Mouse (Mus musculus) ES-Bruce4 (cell line): ENCODE data around the gene D430042O09Rik. TPM values are rescaled to one million over a fixed set of nuclear protein-coding genes. Genes with fewer than 3 reads are reported as not detected.

Source experiments
- H3K27ac ChIP-seq: 2 replicates; pipeline ENCODE4 v1.5.1; 2012; ENCODE audit warnings: low read length, inconsistent platforms; ENCODE audit not compliant: insufficient read depth
- H3K27me3 ChIP-seq: 2 replicates; pipeline ENCODE4 v1.6.1; 2012; ENCODE audit warnings: mild to moderate bottlenecking, low read length, inconsistent platforms; ENCODE audit not compliant: control insufficient read depth, poor library complexity, insufficient read depth, severe bottlenecking
- H3K36me3 ChIP-seq: 2 replicates; pipeline ENCODE4 v1.6.1; 2012; ENCODE audit warnings: inconsistent platforms, mild to moderate bottlenecking, low read length, moderate library complexity; ENCODE audit not compliant: control insufficient read depth, poor library complexity, insufficient read depth, severe bottlenecking
- H3K4me1 ChIP-seq: one replicate; pipeline ENCODE4 v1.8.1; 2011; ENCODE audit warnings: low read length; ENCODE audit not compliant: control insufficient read depth, insufficient read depth
- H3K4me3 ChIP-seq: 2 replicates; pipeline ENCODE4 v1.5.1; 2011; ENCODE audit warnings: low read depth, mild to moderate bottlenecking, low read length
- H3K9ac ChIP-seq: 2 replicates; pipeline ENCODE4 v1.6.1; 2012; ENCODE audit warnings: low read depth, mild to moderate bottlenecking, inconsistent platforms; ENCODE audit not compliant: poor library complexity, severe bottlenecking
- H3K9me3 ChIP-seq: replicated peaks from 2 replicates; pipeline ENCODE4 v1.6.1; 2012; ENCODE audit warnings: mild to moderate bottlenecking, low read length, inconsistent platforms; ENCODE audit not compliant: control insufficient read depth, poor library complexity, insufficient read depth, severe bottlenecking
- CTCF ChIP-seq: IDR thresholded peaks from one replicate; pipeline ENCODE4 v1.8.1; 2011; ENCODE audit warnings: low read depth, low read length
- EP300 ChIP-seq: IDR thresholded peaks from 2 replicates; pipeline ENCODE4 v1.6.1; 2011; ENCODE audit warnings: low read depth, low read length; ENCODE audit not compliant: insufficient read depth
- POLR2A ChIP-seq: IDR thresholded peaks from one replicate; pipeline ENCODE4 v1.8.1; 2011; ENCODE audit warnings: low read length; ENCODE audit not compliant: insufficient read depth
- polyA plus RNA-seq: library from polyadenylated mRNA; stranded (reverse); fragments of >200 nt; gene quantifications from 2 replicates; pipeline ENCODE4 v1.2.4, GENCODE M21; 2011; ENCODE audit warnings: low read depth; ENCODE audit not compliant: missing spikeins, insufficient read depth, insufficient read length

The D430042O09Rik gene
- polyA plus RNA-seq, 1 experiment: 17.6 TPM

DNA sequence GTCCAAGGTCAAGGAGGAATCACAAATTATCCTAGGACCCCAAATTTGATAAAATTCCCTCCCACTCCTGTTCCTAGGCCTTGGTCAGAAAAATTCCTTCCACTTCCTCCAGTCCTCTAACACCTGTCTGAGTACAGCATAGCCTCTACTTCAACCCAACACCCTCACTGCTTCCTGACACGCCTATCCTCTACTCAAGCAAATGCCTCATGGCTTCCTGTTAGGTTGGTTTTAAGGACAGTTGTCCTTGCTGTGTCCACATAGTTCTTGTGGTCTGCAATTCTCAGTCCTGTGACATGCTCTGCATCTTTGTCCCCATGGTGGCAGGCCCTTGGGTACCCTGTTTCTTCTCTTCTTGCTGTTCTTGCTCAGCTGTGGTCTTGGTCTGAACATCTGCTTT lies 37.1 kb downstream of the D430042O09Rik start:
- H3K4me3 ChIP-seq: no peak overlapping the region
- H3K36me3 ChIP-seq: no peaks in the 10 kb centered on the region
- H3K4me1 ChIP-seq: peaks cover 2% of the 10 kb centered on the region
- H3K27me3 ChIP-seq: no peaks in the 10 kb centered on the region
- H3K9ac ChIP-seq: no peak overlapping the region
- TF ChIP-seq POLR2A (no peak), CTCF (no peak), EP300 (no peak)
- H3K27ac ChIP-seq: no peak overlapping the region
- H3K9me3 ChIP-seq: no peaks in the 10 kb centered on the region

DNA sequence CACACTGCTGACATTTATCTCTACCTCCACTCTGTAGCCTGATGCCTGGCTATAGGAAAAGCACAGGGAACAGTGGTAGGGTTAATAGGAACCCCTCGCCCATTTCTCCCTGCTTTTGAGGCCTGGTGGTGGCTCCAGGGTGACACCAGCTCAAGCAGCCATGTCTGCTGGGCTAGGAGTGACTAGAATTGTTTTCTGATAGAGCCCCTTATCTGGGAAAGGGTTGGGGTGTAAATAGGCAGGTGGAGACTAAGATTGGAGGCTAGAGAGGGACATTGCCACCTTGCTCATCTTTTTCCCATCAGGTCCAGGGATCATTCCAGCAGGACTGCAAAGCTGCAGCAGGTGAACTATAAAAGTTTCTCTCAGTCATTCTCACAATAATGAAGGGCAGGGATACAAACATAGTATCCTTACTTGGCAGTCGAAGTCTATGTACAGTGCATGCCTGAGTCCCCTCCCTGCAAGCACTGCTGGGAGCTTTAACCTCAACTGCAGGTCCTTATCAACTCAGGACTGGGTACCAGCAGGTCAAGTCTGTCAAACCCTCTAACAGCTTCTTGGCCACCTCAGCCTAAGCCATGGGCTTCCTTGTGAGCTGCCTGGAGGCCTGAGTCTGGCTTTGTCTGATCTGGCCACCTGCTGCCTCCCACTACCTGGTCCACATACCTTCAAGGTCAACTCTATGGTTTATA lies 39.1 kb downstream of the D430042O09Rik start:
- no peaks in the 10 kb centered on the region for H3K9me3 ChIP-seq
- H3K9ac ChIP-seq: no peak overlapping the region
- H3K27me3 ChIP-seq: no peaks in the 10 kb centered on the region
- TF ChIP-seq POLR2A (no peak), CTCF (no peak), EP300 (no peak)
- H3K27ac ChIP-seq: no peak overlapping the region
- H3K4me1 ChIP-seq: peaks cover 2% of the 10 kb centered on the region
- no peak overlapping the region for H3K4me3 ChIP-seq
- H3K36me3 ChIP-seq: no peaks in the 10 kb centered on the region

DNA sequence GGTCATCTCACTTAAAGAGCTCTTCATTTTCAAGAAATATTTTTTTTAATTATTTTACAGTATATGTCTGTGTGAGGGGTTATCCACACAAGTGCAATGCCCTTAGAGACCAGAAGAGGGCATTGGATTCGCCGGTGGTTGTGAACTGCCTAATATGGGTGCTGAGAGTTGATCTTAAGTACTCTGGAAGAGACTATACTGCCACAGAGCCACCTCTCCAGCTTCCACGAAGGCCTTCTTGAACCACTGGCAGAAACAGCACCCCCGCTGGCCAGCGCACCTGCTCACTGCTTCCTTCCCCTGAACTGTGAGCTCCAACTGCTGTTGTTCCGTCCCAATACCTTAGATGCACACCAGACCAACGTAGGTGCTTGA lies 39.6 kb downstream of the D430042O09Rik start:
- Histone ChIP-seq H3K36me3 (no peaks in the 10 kb centered on the region), H3K9ac (no peak overlapping the region), H3K4me3 (no peak overlapping the region), H3K4me1 (peaks cover 2% of the 10 kb centered on the region), H3K9me3 (no peaks in the 10 kb centered on the region), H3K27me3 (no peaks in the 10 kb centered on the region), H3K27ac (no peak overlapping the region)
- TF ChIP-seq EP300: no peak
- no peak for TF ChIP-seq CTCF
- TF ChIP-seq POLR2A: no peak

DNA sequence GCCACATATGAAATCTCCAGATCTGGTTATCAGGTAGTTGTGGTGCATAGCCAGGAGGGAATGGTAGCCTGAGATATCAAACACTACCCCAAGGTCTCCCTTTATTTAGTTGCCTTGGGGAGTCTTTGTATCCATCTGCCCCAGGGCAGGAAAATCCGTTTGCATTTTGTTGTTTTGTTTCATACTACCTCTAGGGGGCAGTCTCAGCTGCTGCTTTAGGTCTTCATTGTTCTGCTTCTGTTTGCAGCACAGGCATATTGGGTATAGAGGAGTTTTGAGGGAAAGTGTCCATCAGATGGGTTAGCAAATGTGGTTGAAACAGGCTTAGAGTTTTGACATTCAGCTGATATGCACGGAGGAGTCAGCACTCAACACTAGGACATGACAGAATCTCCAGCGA lies 40.5 kb downstream of the D430042O09Rik start:
- Histone ChIP-seq H3K9me3 (no peaks in the 10 kb centered on the region), H3K4me1 (peaks cover 2% of the 10 kb centered on the region), H3K36me3 (no peaks in the 10 kb centered on the region), H3K27me3 (no peaks in the 10 kb centered on the region), H3K27ac (no peak overlapping the region), H3K9ac (no peak overlapping the region), H3K4me3 (no peak overlapping the region)
- TF ChIP-seq CTCF (no peak), EP300 (no peak), POLR2A (no peak)

DNA sequence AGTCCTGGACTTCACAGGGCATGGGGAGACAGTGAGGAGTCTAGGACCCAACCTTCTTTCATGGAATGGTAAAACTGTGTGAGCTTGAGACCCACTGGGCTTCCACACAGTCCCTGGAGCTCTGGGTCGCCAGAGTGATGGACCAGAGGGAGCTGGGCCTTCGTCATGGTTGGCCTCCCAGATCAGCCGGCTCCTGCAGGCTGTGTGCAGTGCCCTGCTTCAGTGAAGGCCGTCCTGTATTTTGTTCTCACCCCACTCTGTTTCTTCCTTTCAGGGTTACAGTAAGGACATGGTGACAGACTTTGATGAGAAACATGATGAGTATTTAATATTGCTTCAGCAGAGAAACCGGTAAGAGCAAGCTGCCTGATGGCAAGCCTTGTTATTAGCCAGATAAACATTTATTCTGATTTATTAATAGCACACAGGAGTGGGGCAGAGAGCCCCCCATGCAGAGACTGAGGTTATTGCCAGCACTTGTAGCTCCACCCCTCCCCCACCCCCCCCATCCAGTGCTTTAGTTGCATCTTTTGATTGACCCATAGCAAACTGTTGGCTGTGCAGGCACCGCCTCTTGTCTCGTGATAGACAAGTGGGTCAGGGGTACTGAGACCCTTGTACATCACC lies 45.1 kb downstream of the D430042O09Rik start:
- Histone ChIP-seq H3K27me3 (no peaks in the 10 kb centered on the region), H3K4me3 (no peak overlapping the region), H3K36me3 (no peaks in the 10 kb centered on the region), H3K9me3 (no peaks in the 10 kb centered on the region), H3K9ac (no peak overlapping the region), H3K27ac (no peak overlapping the region), H3K4me1 (no peaks in the 10 kb centered on the region)
- no peak for TF ChIP-seq EP300
- no peak for TF ChIP-seq CTCF
- no peak for TF ChIP-seq POLR2A

DNA sequence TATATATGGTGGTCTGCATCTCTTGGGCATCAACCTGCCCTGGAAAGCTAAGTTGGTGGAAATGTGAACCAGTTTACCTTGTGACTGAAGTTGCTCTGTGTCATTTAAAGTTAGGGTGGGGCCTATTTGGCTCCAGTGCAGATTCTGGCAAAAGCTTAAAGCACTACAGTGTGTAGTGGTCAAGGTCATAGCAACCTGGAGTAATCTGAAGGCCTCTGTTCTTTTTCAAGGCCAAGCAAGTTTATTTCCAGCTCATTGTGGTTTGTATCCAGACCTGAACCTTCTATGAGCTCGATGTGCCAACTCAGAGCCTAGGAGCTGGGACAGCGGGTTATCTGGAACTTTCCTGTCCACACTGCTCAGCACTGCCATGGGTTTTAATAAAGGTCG lies 45.6 kb downstream of the D430042O09Rik start:
- no peak overlapping the region for H3K27ac ChIP-seq
- H3K27me3 ChIP-seq: no peaks in the 10 kb centered on the region
- H3K4me1 ChIP-seq: no peaks in the 10 kb centered on the region
- H3K9ac ChIP-seq: no peak overlapping the region
- no peak for TF ChIP-seq EP300
- no peak for TF ChIP-seq POLR2A
- TF ChIP-seq CTCF: no peak
- H3K9me3 ChIP-seq: no peaks in the 10 kb centered on the region
- no peak overlapping the region for H3K4me3 ChIP-seq
- no peaks in the 10 kb centered on the region for H3K36me3 ChIP-seq
